Mouse (Mus musculus): ENCODE data around the gene Iqsec1. TPM values are rescaled to one million over a fixed set of nuclear protein-coding genes. Genes with fewer than 3 reads are reported as not detected.

The Iqsec1 gene
- total and polyA plus RNA-seq, 3 experiments, result 2.0 to 48.2 (median 39.2) TPM

DNA sequence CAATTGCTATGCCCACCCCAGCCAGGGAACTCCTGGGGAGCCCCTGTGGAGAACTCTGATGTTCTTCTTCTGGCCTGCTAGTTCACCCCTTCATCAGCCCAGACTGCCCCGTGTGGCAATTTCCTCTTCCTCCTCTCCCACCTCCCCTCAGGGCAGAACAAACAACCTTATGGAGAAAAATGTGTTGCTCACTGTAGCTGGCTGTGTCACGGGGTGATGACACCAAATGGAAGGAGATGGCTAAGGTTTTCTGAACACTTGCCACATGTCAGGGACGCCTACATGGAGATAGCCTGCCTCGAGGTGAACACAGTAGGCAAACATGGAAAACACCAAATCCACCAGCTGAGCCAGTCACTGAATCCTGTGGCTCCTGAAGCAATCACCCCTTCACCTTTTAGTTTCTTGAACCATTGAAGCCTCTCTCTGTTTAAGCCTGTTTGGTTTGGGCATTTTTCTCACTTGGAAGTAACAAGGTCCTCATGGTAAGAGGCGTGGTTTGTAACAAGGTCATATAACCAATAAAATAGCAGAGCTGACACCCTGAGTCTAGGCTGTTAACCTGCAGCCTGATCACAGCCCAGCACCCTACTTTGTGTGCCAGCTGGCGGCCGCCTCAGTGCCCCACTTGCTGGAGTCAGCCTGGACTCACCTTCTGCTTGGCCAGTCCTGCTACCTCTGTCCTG lies 233.4 kb downstream of the Iqsec1 start:
- H3K36me3 ChIP-seq (replicated peaks), result no peaks in the 10 kb centered on the region
- no peak for DNase-seq (ENCODE audit: low spot score)
- no peak overlapping the region for H3K4me3 ChIP-seq (ENCODE audit: low read depth, low read length)
- peaks cover 1% of the 10 kb centered on the region; the same call in 1 of the 2 replicates for H3K4me1 ChIP-seq (ENCODE audit: insufficient read depth, low read depth, low read length)
- H3K9me3 ChIP-seq (replicated peaks), result no peaks in the 10 kb centered on the region
- peaks cover 14% of the 10 kb centered on the region for H3K27me3 ChIP-seq (ENCODE audit: insufficient read depth, low read length)
- TF ChIP-seq GATA1 (IDR thresholded peaks at IDR 0.05; ENCODE audit: borderline replicate concordance, low read length), result no peak
- TF ChIP-seq TAL1 (conservative IDR thresholded peaks at IDR 0.05; ENCODE audit: low read depth, low read length), result no peak
- TF ChIP-seq CTCF (IDR thresholded peaks at IDR 0.05; ENCODE audit: low read depth, low read length), result no peak
- no peak for TF ChIP-seq POLR2AphosphoS5 (IDR thresholded peaks at IDR 0.05; ENCODE audit: insufficient replicate concordance, low read depth, low read length)
- TF ChIP-seq GATA2 (IDR thresholded peaks at IDR 0.05; ENCODE audit: borderline replicate concordance, low read depth, low read length), result no peak
- ATAC-seq (ENCODE audit: extremely low read depth, insufficient number of reproducible peaks, low FRiP score, poor library complexity, severe bottlenecking), result no peak

- no peak for ATAC-seq (ENCODE audit: extremely low read depth, insufficient number of reproducible peaks, low FRiP score, poor library complexity, severe bottlenecking)
- Histone ChIP-seq H3K4me3 (ENCODE audit: low read depth, low read length) (no peak overlapping the region), H3K36me3 (replicated peaks) (no peaks in the 10 kb centered on the region)
Measured at GRCm38 (mm10) chr6:90754093-90754492, 234.4 kb downstream of the Iqsec1 start.

GRCm38 (mm10) chr6:90753656-90754055 lies 234.8 kb downstream of the Iqsec1 start:
- Histone ChIP-seq H3K36me3 (replicated peaks) (no peaks in the 10 kb centered on the region), H3K4me1 (ENCODE audit: insufficient read depth, low read depth, low read length) (peaks cover 2% of the 10 kb centered on the region; the same call in 1 of the 2 replicates), H3K9me3 (replicated peaks) (no peaks in the 10 kb centered on the region), H3K27me3 (ENCODE audit: insufficient read depth, low read length) (peaks cover 9% of the 10 kb centered on the region), H3K4me3 (ENCODE audit: low read depth, low read length) (no peak overlapping the region)
- TF ChIP-seq GATA1 (IDR thresholded peaks at IDR 0.05; ENCODE audit: borderline replicate concordance, low read length) (no peak), CTCF (IDR thresholded peaks at IDR 0.05; ENCODE audit: low read depth, low read length) (no peak), TAL1 (conservative IDR thresholded peaks at IDR 0.05; ENCODE audit: low read depth, low read length) (no peak), GATA2 (IDR thresholded peaks at IDR 0.05; ENCODE audit: borderline replicate concordance, low read depth, low read length) (no peak), POLR2AphosphoS5 (IDR thresholded peaks at IDR 0.05; ENCODE audit: insufficient replicate concordance, low read depth, low read length) (no peak)
- DNase-seq (ENCODE audit: low spot score), result no peak
- no peak for ATAC-seq (ENCODE audit: extremely low read depth, insufficient number of reproducible peaks, low FRiP score, poor library complexity, severe bottlenecking)

More at GRCm38 (mm10) chr6:90754093-90754492, 234.4 kb downstream of the Iqsec1 start:
- Histone ChIP-seq H3K27me3 (ENCODE audit: insufficient read depth, low read length) (peaks cover 9% of the 10 kb centered on the region), H3K9me3 (replicated peaks) (no peaks in the 10 kb centered on the region), H3K4me1 (ENCODE audit: insufficient read depth, low read depth, low read length) (peaks cover 2% of the 10 kb centered on the region; the same call in 1 of the 2 replicates)
- no peak for DNase-seq (ENCODE audit: low spot score)
- TF ChIP-seq GATA1 (IDR thresholded peaks at IDR 0.05; ENCODE audit: borderline replicate concordance, low read length) (no peak), GATA2 (IDR thresholded peaks at IDR 0.05; ENCODE audit: borderline replicate concordance, low read depth, low read length) (no peak), POLR2AphosphoS5 (IDR thresholded peaks at IDR 0.05; ENCODE audit: insufficient replicate concordance, low read depth, low read length) (no peak), CTCF (IDR thresholded peaks at IDR 0.05; ENCODE audit: low read depth, low read length) (no peak), TAL1 (conservative IDR thresholded peaks at IDR 0.05; ENCODE audit: low read depth, low read length) (no peak)

- H3K36me3 ChIP-seq (replicated peaks), result no peaks in the 10 kb centered on the region
- H3K9me3 ChIP-seq (replicated peaks), result no peaks in the 10 kb centered on the region
- no peak overlapping the region for H3K4me3 ChIP-seq (ENCODE audit: low read depth, low read length)
- DNase-seq (ENCODE audit: low spot score) (no peak), ATAC-seq (ENCODE audit: extremely low read depth, insufficient number of reproducible peaks, low FRiP score, poor library complexity, severe bottlenecking) (no peak)
- H3K4me1 ChIP-seq (ENCODE audit: insufficient read depth, low read depth, low read length), result peaks cover 2% of the 10 kb centered on the region; the same call in 1 of the 2 replicates
- peaks cover 19% of the 10 kb centered on the region for H3K27me3 ChIP-seq (ENCODE audit: insufficient read depth, low read length)
- TF ChIP-seq POLR2AphosphoS5 (IDR thresholded peaks at IDR 0.05; ENCODE audit: insufficient replicate concordance, low read depth, low read length), result no peak
- no peak for TF ChIP-seq TAL1 (conservative IDR thresholded peaks at IDR 0.05; ENCODE audit: low read depth, low read length)
- no peak for TF ChIP-seq GATA2 (IDR thresholded peaks at IDR 0.05; ENCODE audit: borderline replicate concordance, low read depth, low read length)
Measured at GRCm38 (mm10) chr6:90751624-90752023, 236.9 kb downstream of the Iqsec1 start.

GRCm38 (mm10) chr6:90750091-90750490 lies 238.4 kb downstream of the Iqsec1 start:
- no peaks in the 10 kb centered on the region for H3K9me3 ChIP-seq (replicated peaks)
- no peaks in the 10 kb centered on the region for H3K36me3 ChIP-seq (replicated peaks)
- peaks cover 2% of the 10 kb centered on the region; the same call in 1 of the 2 replicates for H3K4me1 ChIP-seq (ENCODE audit: insufficient read depth, low read depth, low read length)
- DNase-seq (ENCODE audit: low spot score) (no peak), ATAC-seq (ENCODE audit: extremely low read depth, insufficient number of reproducible peaks, low FRiP score, poor library complexity, severe bottlenecking) (no peak)
- no peak overlapping the region for H3K4me3 ChIP-seq (ENCODE audit: low read depth, low read length)
- TF ChIP-seq POLR2AphosphoS5 (IDR thresholded peaks at IDR 0.05; ENCODE audit: insufficient replicate concordance, low read depth, low read length), result no peak
- no peak for TF ChIP-seq GATA2 (IDR thresholded peaks at IDR 0.05; ENCODE audit: borderline replicate concordance, low read depth, low read length)
- no peak for TF ChIP-seq TAL1 (conservative IDR thresholded peaks at IDR 0.05; ENCODE audit: low read depth, low read length)
- TF ChIP-seq CTCF (IDR thresholded peaks at IDR 0.05; ENCODE audit: low read depth, low read length), result no peak
- TF ChIP-seq GATA1 (IDR thresholded peaks at IDR 0.05; ENCODE audit: borderline replicate concordance, low read length), result no peak
- H3K27me3 ChIP-seq (ENCODE audit: insufficient read depth, low read length), result peaks cover 16% of the 10 kb centered on the region

- Histone ChIP-seq H3K4me1 (ENCODE audit: insufficient read depth, low read depth, low read length) (peaks cover 2% of the 10 kb centered on the region; the same call in 1 of the 2 replicates), H3K4me3 (ENCODE audit: low read depth, low read length) (no peak overlapping the region), H3K36me3 (replicated peaks) (no peaks in the 10 kb centered on the region), H3K27me3 (ENCODE audit: insufficient read depth, low read length) (peaks cover 16% of the 10 kb centered on the region), H3K9me3 (replicated peaks) (no peaks in the 10 kb centered on the region)
- ATAC-seq (ENCODE audit: extremely low read depth, insufficient number of reproducible peaks, low FRiP score, poor library complexity, severe bottlenecking) (no peak), DNase-seq (ENCODE audit: low spot score) (no peak)
- TF ChIP-seq TAL1 (conservative IDR thresholded peaks at IDR 0.05; ENCODE audit: low read depth, low read length) (no peak), CTCF (IDR thresholded peaks at IDR 0.05; ENCODE audit: low read depth, low read length) (no peak), POLR2AphosphoS5 (IDR thresholded peaks at IDR 0.05; ENCODE audit: insufficient replicate concordance, low read depth, low read length) (no peak), GATA1 (IDR thresholded peaks at IDR 0.05; ENCODE audit: borderline replicate concordance, low read length) (no peak), GATA2 (IDR thresholded peaks at IDR 0.05; ENCODE audit: borderline replicate concordance, low read depth, low read length) (no peak)
Measured at GRCm38 (mm10) chr6:90749414-90749937, 239.0 kb downstream of the Iqsec1 start.
